In genomic region chr12:69422827-69423537, GRCm38 (mm10) we compare ENCODE assay signal across 8 mouse cellular contexts. TPM values are rescaled to one million over a fixed set of nuclear protein-coding genes. Genes with fewer than 3 reads are reported as not detected.
DNase-seq lines count a peak whose midpoint lies in the region; ATAC-seq and TF ChIP-seq lines count a peak whose summit lies in the region.

No protein-coding gene starts in this region.

- H3K4me3 ChIP-seq in gastrocnemius, adult 2 months = peak overlapping the region; percentile 35
- H3K4me3 ChIP-seq in bone marrow macrophage, adult 2 months (ENCODE audit: insufficient read depth, low read length) = no peak overlapping the region; the same call in 1 of the 2 replicates
- H3K4me3 ChIP-seq in small intestine, adult 2 months (ENCODE audit: low read depth, low read length) = no peak overlapping the region; the same call in 1 of the 2 replicates
- H3K4me3 ChIP-seq in midbrain, postnatal 0 days (ENCODE audit: low read depth, low read length) = no peak overlapping the region

- no peaks in the 10 kb centered on the region for H3K27me3 ChIP-seq in small intestine, adult 2 months (ENCODE audit: control insufficient read depth, insufficient read depth, low read length)
- H3K27me3 ChIP-seq in midbrain, postnatal 0 days (ENCODE audit: insufficient read depth, low read length) = no peaks in the 10 kb centered on the region

- ATAC-seq in midbrain, postnatal 0 days (ENCODE audit: low FRiP score) = no peak

- peak overlapping the region; percentile 71 for H3K27ac ChIP-seq in gastrocnemius, adult 2 months
- peak overlapping the region; percentile 81 for H3K27ac ChIP-seq in bone marrow macrophage, adult 2 months (ENCODE audit: insufficient read depth, low read depth, low read length)
- peak overlapping the region; percentile 32; the same call in 1 of the 2 replicates for H3K27ac ChIP-seq in small intestine, adult 2 months (ENCODE audit: insufficient read depth, low read depth, low read length)
- no peak overlapping the region for H3K27ac ChIP-seq in midbrain, postnatal 0 days (ENCODE audit: low read depth, low read length)

- no peak for TF ChIP-seq CTCF in gastrocnemius, adult 2 months (IDR thresholded peaks at IDR 0.05)
- no peak; the same call in 1 of the 2 replicates for TF ChIP-seq CTCF in bone marrow macrophage, adult 2 months (IDR thresholded peaks at IDR 0.05; ENCODE audit: low read depth, low read length)
- TF ChIP-seq CTCF in small intestine, adult 2 months (IDR thresholded peaks at IDR 0.05; ENCODE audit: extremely low read depth, insufficient read length, insufficient replicate concordance, low read depth, low read length) = no peak
- TF ChIP-seq CTCF in midbrain, postnatal 0 days (IDR thresholded peaks at IDR 0.05) = no peak

- H3K9ac ChIP-seq in midbrain, postnatal 0 days (replicated peaks; ENCODE audit: low read length, poor library complexity, severe bottlenecking) = no peak overlapping the region

- peak; percentile 41 for DNase-seq in gastrocnemius, adult 2 months
- no peak for DNase-seq in gastrocnemius, postnatal 36 days
- peak; percentile 56 to 61 for DNase-seq in kidney, postnatal 36 days
- DNase-seq in right cerebral cortex, adult 18-20 months = no peak
- no peak for DNase-seq in midbrain, postnatal 0 days (ENCODE audit: low spot score)
- no peak for DNase-seq in gastrocnemius, adult 8-10 months (ENCODE audit: low spot score in 2 of 2)

- TF ChIP-seq POLR2A in bone marrow macrophage, adult 2 months (IDR thresholded peaks at IDR 0.05; ENCODE audit: borderline replicate concordance, low read depth, low read length) = no peak
- TF ChIP-seq POLR2A in small intestine, adult 2 months (IDR thresholded peaks at IDR 0.05; ENCODE audit: low read depth, low read length) = no peak

- peaks cover 54% of the 10 kb centered on the region for H3K4me1 ChIP-seq in bone marrow macrophage, adult 2 months (ENCODE audit: control insufficient read depth, insufficient read depth, low read length)
- H3K4me1 ChIP-seq in small intestine, adult 2 months (ENCODE audit: control insufficient read depth, insufficient read depth, insufficient read length, low read length) = peaks cover 9% of the 10 kb centered on the region
- H3K4me1 ChIP-seq in midbrain, postnatal 0 days (ENCODE audit: insufficient read depth, low read length) = no peaks in the 10 kb centered on the region

- 55% methylated on average over 20 of the region's 20 CpGs for WGBS in small intestine, adult 2 months
- 90% methylated on average over 20 of the region's 20 CpGs for WGBS in midbrain, postnatal 0 days

- H3K9me3 ChIP-seq in midbrain, postnatal 0 days (ENCODE audit: low read length) = no peaks in the 10 kb centered on the region

- no peaks in the 10 kb centered on the region for H3K36me3 ChIP-seq in small intestine, adult 2 months (ENCODE audit: control insufficient read depth, insufficient read depth, low read length)
- H3K36me3 ChIP-seq in midbrain, postnatal 0 days (ENCODE audit: insufficient read depth, low read length) = no peaks in the 10 kb centered on the region

- intact Hi-C loops in gastrocnemius, adult 2 months (cut with DNase I) = no loop called here
- intact Hi-C loops in gastrocnemius, postnatal 36 days (cut with DNase I) = no loop called here

- H3K4me2 ChIP-seq in midbrain, postnatal 0 days (ENCODE audit: low read depth, low read length, poor library complexity, severe bottlenecking) = no peak overlapping the region

RNA-seq across cellular contexts. Expression of gene Gm9887, which starts 50.7 kb away (rescaled TPM):
- total RNA-seq in gastrocnemius, adult 2 months (2021) = not detected
- total RNA-seq in gastrocnemius, postnatal 36 days (2021) = not detected
- not detected in 2 replicates for polyA plus RNA-seq in bone marrow macrophage, adult 2 months (2012; ENCODE audit: insufficient read depth, insufficient read length, missing spikeins)
- 1.9 and 5.4 TPM in 2 replicates for polyA plus RNA-seq in small intestine, adult 2 months (2012; rRNA removed)
- total RNA-seq in midbrain, postnatal 0 days (2014; rRNA removed) = not detected in 2 replicates
- polyA plus RNA-seq in midbrain, postnatal 0 days (2015; fragmentation: Nextera tagmentation; extraction: Ambion mirVana) = 0.90 and 1.0 TPM in 2 replicates
- total RNA-seq in gastrocnemius, adult 8-10 months (2022) = under 1 TPM in 1 of 4 experiments, not detected in 3; 0.49 TPM

RNA-seq across cellular contexts. Expression of gene Arf6, which starts 51.0 kb away (rescaled TPM):
- total RNA-seq in gastrocnemius, adult 2 months (2021) = 10 to 100 TPM; 20.5 to 20.8 TPM
- 10 to 100 TPM; 18.3 to 20.9 TPM for total RNA-seq in gastrocnemius, postnatal 36 days (2021)
- 162 and 174 TPM in 2 replicates for polyA plus RNA-seq in bone marrow macrophage, adult 2 months (2012; ENCODE audit: insufficient read depth, insufficient read length, missing spikeins)
- polyA plus RNA-seq in small intestine, adult 2 months (2012; rRNA removed) = 223 and 652 TPM in 2 replicates
- total RNA-seq in midbrain, postnatal 0 days (2014; rRNA removed) = 122 TPM in 2 replicates
- 34.9 and 42.0 TPM in 2 replicates for polyA plus RNA-seq in midbrain, postnatal 0 days (2015; fragmentation: Nextera tagmentation; extraction: Ambion mirVana)
- total RNA-seq in gastrocnemius, adult 8-10 months (2022) = 10 to 100 TPM; 18.4 to 23.3 (median 21.9) TPM

Comparison
In these comparisons a context has a peak if more than half of its experiments do, and no peak if none do; other contexts are left out.
1. DNase-seq: peak in gastrocnemius, adult 2 months (single experiment) and kidney, postnatal 36 days (2 of 2); none in gastrocnemius, postnatal 36 days (0 of 2), right cerebral cortex, adult 18-20 months (single experiment), midbrain, postnatal 0 days (single experiment) and gastrocnemius, adult 8-10 months (0 of 2).